Mouse (Mus musculus) heart, adult 2 months (tissue): ENCODE measurements around the gene Npff.

ENCODE experiments used
- EP300 ChIP-seq: fragments of 200-500 bp; IDR thresholded peaks from 2 replicates; pipeline ENCODE4 v1.6.1; 2011; ENCODE audit warnings: low read depth, low read length, control low read depth; ENCODE audit not compliant: insufficient read depth
- POLR2A ChIP-seq: fragments of 200-500 bp; IDR thresholded peaks from 2 replicates; pipeline ENCODE4 v1.6.1; 2011; ENCODE audit warnings: mild to moderate bottlenecking, low read depth, low read length, control low read depth; ENCODE audit not compliant: insufficient read depth

GRCm38 (mm10) chr15:102546246-102546645, 21.5 kb upstream of the Npff start:
- TF ChIP-seq POLR2A (no peak), EP300 (no peak)
